Mouse (Mus musculus): ENCODE data around the gene 1600014C10Rik. TPM values are rescaled to one million over a fixed set of nuclear protein-coding genes. Genes with fewer than 3 reads are reported as not detected.

1600014C10Rik gene
- total and polyA plus RNA-seq, 2 experiments from 2014 or later: 30.3 to 44.0 TPM

DNA sequence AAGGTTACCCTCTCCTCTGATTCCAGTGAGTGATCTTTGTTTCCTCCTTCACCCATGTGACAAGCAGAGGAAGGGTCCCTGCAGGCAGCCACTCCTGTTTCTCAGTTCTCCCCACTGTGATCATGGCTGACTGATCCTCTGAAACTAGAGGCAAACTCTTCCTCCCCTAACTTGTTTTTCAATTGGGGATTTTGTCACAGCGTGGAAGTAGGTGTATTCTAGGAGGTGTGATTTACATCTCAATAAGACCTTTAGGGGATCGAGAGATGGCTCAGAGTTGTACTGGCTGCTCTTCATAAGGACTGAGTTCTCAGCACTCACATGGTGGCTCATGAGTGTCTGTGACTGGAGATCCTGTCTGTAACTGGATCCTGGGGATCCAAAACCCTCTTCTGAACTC lies 22.8 kb downstream of the 1600014C10Rik start:
- no peaks in the 10 kb centered on the region for H3K36me3 ChIP-seq (ENCODE audit: insufficient read depth, low read length)
- TF ChIP-seq CTCF (IDR thresholded peaks at IDR 0.05): no peak
- H3K9ac ChIP-seq (replicated peaks; ENCODE audit: low read length, poor library complexity, severe bottlenecking): no peak overlapping the region
- H3K9me3 ChIP-seq (ENCODE audit: low read length): no peaks in the 10 kb centered on the region
- WGBS: 21% methylated on average over 2 of the region's 2 CpGs
- H3K4me3 ChIP-seq (ENCODE audit: low read depth, low read length): no peak overlapping the region
- no peaks in the 10 kb centered on the region for H3K4me1 ChIP-seq (ENCODE audit: insufficient read depth, low read length)
- DNase-seq (ENCODE audit: low spot score): no peak
- ATAC-seq (ENCODE audit: low FRiP score): no peak
- H3K4me2 ChIP-seq (ENCODE audit: low read depth, low read length, poor library complexity, severe bottlenecking): no peak overlapping the region
- no peaks in the 10 kb centered on the region for H3K27me3 ChIP-seq (ENCODE audit: insufficient read depth, low read length)
- H3K27ac ChIP-seq (ENCODE audit: low read depth, low read length): no peak overlapping the region

- TF ChIP-seq CTCF (IDR thresholded peaks at IDR 0.05): no peak
- no peak for ATAC-seq (ENCODE audit: low FRiP score)
- Histone ChIP-seq H3K27me3 (ENCODE audit: insufficient read depth, low read length) (no peaks in the 10 kb centered on the region), H3K4me2 (ENCODE audit: low read depth, low read length, poor library complexity, severe bottlenecking) (no peak overlapping the region), H3K9ac (replicated peaks; ENCODE audit: low read length, poor library complexity, severe bottlenecking) (no peak overlapping the region), H3K4me1 (ENCODE audit: insufficient read depth, low read length) (no peaks in the 10 kb centered on the region), H3K36me3 (ENCODE audit: insufficient read depth, low read length) (no peaks in the 10 kb centered on the region), H3K27ac (ENCODE audit: low read depth, low read length) (no peak overlapping the region), H3K9me3 (ENCODE audit: low read length) (no peaks in the 10 kb centered on the region), H3K4me3 (ENCODE audit: low read depth, low read length) (no peak overlapping the region)
- WGBS: 84% methylated on average over 3 of the region's 3 CpGs
- no peak for DNase-seq (ENCODE audit: low spot score)
Observed at GRCm38 (mm10) chr7:38206564-38206963, 23.5 kb downstream of the 1600014C10Rik start.

- no peaks in the 10 kb centered on the region for H3K9me3 ChIP-seq (ENCODE audit: low read length)
- DNase-seq (ENCODE audit: low spot score) (no peak), ATAC-seq (ENCODE audit: low FRiP score) (no peak)
- no peak overlapping the region for H3K4me2 ChIP-seq (ENCODE audit: low read depth, low read length, poor library complexity, severe bottlenecking)
- H3K9ac ChIP-seq (replicated peaks; ENCODE audit: low read length, poor library complexity, severe bottlenecking): no peak overlapping the region
- no peaks in the 10 kb centered on the region for H3K27me3 ChIP-seq (ENCODE audit: insufficient read depth, low read length)
- 77% methylated on average over 3 of the region's 3 CpGs for WGBS
- no peak for TF ChIP-seq CTCF (IDR thresholded peaks at IDR 0.05)
- H3K4me1 ChIP-seq (ENCODE audit: insufficient read depth, low read length): no peaks in the 10 kb centered on the region
- H3K4me3 ChIP-seq (ENCODE audit: low read depth, low read length): no peak overlapping the region
- H3K36me3 ChIP-seq (ENCODE audit: insufficient read depth, low read length): no peaks in the 10 kb centered on the region
- no peak overlapping the region for H3K27ac ChIP-seq (ENCODE audit: low read depth, low read length)
Observed at GRCm38 (mm10) chr7:38208969-38209368, 26.0 kb downstream of the 1600014C10Rik start.

DNA sequence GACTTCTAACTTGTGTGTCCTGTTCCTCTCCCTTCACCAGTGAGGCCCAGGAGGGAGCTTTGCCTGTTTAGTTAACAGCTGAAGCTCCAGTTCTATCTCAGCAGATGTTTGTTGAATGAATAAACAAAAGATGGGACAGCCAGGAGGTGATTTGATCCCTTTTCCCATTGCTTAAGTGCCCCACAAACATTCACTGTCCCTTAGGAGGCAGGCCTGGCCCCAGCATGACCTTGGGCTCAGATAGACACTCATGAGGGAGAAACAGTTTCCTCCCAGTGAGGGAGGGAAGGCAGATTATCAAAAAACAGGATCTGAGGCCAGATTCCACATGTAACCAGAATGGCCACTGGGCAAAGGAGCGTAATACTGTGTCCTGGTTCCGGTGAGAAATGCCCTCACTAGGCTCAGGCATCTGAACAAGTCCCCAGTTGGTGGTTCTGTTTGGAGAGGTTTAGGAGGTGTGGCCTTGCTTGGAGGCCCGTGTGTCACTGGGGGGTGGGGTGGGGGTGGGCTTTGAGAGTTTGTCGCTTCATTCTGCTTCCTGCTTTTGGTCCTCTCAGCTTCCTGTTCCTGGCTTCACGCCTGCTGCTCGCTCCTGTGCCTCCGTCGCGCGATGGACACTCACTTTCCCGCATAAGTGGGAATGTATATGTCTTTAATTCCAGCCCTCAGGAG lies 26.6 kb downstream of the 1600014C10Rik start:
- no peaks in the 10 kb centered on the region for H3K9me3 ChIP-seq (ENCODE audit: low read length)
- H3K4me2 ChIP-seq (ENCODE audit: low read depth, low read length, poor library complexity, severe bottlenecking): no peak overlapping the region
- no peak overlapping the region for H3K27ac ChIP-seq (ENCODE audit: low read depth, low read length)
- no peak for ATAC-seq (ENCODE audit: low FRiP score)
- no peak for TF ChIP-seq CTCF (IDR thresholded peaks at IDR 0.05)
- no peak for DNase-seq (ENCODE audit: low spot score)
- H3K4me1 ChIP-seq (ENCODE audit: insufficient read depth, low read length): no peaks in the 10 kb centered on the region
- H3K9ac ChIP-seq (replicated peaks; ENCODE audit: low read length, poor library complexity, severe bottlenecking): no peak overlapping the region
- H3K4me3 ChIP-seq (ENCODE audit: low read depth, low read length): no peak overlapping the region
- no peaks in the 10 kb centered on the region for H3K36me3 ChIP-seq (ENCODE audit: insufficient read depth, low read length)
- H3K27me3 ChIP-seq (ENCODE audit: insufficient read depth, low read length): no peaks in the 10 kb centered on the region
- 80% methylated on average over 11 of the region's 11 CpGs for WGBS

DNA sequence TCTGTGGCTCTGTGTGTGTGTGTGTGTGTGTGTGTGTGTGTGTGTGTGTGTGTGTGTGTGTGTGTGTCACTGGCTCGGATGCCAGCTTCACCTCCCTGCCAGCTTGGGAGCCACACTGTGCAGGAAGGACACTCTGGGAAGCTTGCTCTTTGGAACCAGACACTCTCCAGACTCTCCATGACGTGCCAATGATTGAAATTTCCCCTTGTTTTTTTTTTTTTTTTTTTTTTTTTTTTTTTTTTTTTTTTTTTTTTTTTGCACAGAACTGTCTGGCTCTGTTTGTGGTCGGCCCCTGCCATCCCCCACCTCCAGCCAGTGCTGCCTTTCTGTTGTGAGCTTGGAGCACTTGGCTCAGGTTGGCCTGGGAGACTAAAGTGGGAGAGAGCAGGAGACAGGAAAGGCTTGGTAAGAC lies 29.6 kb downstream of the 1600014C10Rik start:
- 42% methylated on average over 3 of the region's 3 CpGs for WGBS

DNA sequence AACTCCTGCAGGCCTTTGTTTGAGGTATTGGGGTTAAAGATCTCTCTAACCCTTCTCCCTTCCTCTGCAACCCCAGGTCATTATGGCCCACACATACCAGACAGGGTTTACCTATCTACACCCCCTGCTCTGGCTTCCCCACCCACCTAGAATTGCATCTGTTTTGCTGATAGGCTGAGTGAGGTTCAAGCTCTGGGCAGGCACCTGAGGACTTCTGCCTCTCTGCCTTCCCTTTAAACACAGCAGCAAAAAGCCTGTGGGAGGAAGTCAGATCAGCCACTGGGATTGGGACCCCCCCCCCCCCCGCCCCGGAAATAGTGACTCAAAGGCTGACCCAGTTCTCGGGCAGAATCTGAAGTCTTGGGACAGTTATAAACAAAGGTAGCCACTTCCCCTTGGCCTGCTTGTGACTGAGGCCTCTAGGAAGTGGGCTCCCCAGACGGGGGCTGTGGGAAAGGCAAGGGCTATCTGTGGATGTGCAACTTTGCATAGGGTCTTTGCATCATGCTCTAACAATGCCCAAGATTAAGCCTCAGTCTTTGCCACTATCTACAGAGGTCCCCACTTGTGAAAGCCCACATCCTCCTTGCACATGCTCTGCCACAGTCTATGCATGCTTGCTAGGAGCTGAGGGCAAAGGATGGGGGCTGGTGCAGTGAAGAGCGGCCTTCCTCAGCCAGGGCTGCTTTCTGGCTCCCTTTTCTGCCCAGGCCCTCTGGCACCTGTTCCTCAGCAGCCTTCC lies 31.6 kb downstream of the 1600014C10Rik start:
- ATAC-seq (ENCODE audit: low FRiP score) (no peak), DNase-seq (ENCODE audit: low spot score) (no peak)
- 78% methylated on average over 5 of the region's 5 CpGs for WGBS
- TF ChIP-seq CTCF (IDR thresholded peaks at IDR 0.05): no peak
- no peaks in the 10 kb centered on the region for H3K36me3 ChIP-seq (ENCODE audit: insufficient read depth, low read length)
- H3K9me3 ChIP-seq (ENCODE audit: low read length): no peaks in the 10 kb centered on the region
- H3K27ac ChIP-seq (ENCODE audit: low read depth, low read length): no peak overlapping the region
- H3K27me3 ChIP-seq (ENCODE audit: insufficient read depth, low read length): no peaks in the 10 kb centered on the region
- H3K9ac ChIP-seq (replicated peaks; ENCODE audit: low read length, poor library complexity, severe bottlenecking): no peak overlapping the region
- no peak overlapping the region for H3K4me2 ChIP-seq (ENCODE audit: low read depth, low read length, poor library complexity, severe bottlenecking)
- no peaks in the 10 kb centered on the region for H3K4me1 ChIP-seq (ENCODE audit: insufficient read depth, low read length)
- no peak overlapping the region for H3K4me3 ChIP-seq (ENCODE audit: low read depth, low read length)

More for the DNA sequence above, 29.6 kb downstream of the 1600014C10Rik start:
- H3K4me2 ChIP-seq (ENCODE audit: low read depth, low read length, poor library complexity, severe bottlenecking): no peak overlapping the region
- H3K9ac ChIP-seq (replicated peaks; ENCODE audit: low read length, poor library complexity, severe bottlenecking): no peak overlapping the region
- no peak for DNase-seq (ENCODE audit: low spot score)
- no peak overlapping the region for H3K27ac ChIP-seq (ENCODE audit: low read depth, low read length)
- no peaks in the 10 kb centered on the region for H3K36me3 ChIP-seq (ENCODE audit: insufficient read depth, low read length)
- no peak for ATAC-seq (ENCODE audit: low FRiP score)
- H3K9me3 ChIP-seq (ENCODE audit: low read length): no peaks in the 10 kb centered on the region
- no peaks in the 10 kb centered on the region for H3K27me3 ChIP-seq (ENCODE audit: insufficient read depth, low read length)
- no peaks in the 10 kb centered on the region for H3K4me1 ChIP-seq (ENCODE audit: insufficient read depth, low read length)
- no peak for TF ChIP-seq CTCF (IDR thresholded peaks at IDR 0.05)
- no peak overlapping the region for H3K4me3 ChIP-seq (ENCODE audit: low read depth, low read length)

Measured in midbrain, postnatal 0 days (tissue).